Mouse (Mus musculus) heart, adult 18-20 months (tissue): ENCODE measurements around the gene Ly6g5c. TPM values are rescaled to one million over a fixed set of nuclear protein-coding genes. Genes with fewer than 3 reads are reported as not detected.
A peak's percentile ranks its signal among the peaks of the same experiment; 100 is the strongest.

Source experiments
- DNase-seq, 2 experiments: peaks; one replicate each; pipeline ENCODE4 v3.0.0; 2021 to 2022; ENCODE audit warnings: mixed read lengths in 1 of 2
- long read RNA-seq, 2 experiments: library from polyadenylated mRNA; stranded (forward); transcript quantifications; one replicate each; pipeline ENCODE4 v2.0.0; 2021
- total RNA-seq, 2 experiments: library from RNA; stranded (reverse); gene quantifications; 2 replicates each; pipeline ENCODE4 v1.2.3; 2021

Ly6g5c gene
- total RNA-seq = not detected
- long read RNA-seq, experiment 1 = 0 reads
- long read RNA-seq, experiment 2 = 0 reads

GRCm38 (mm10) chr17:35108097-35108496 lies at the start of gene Ly6g5c:
Gene Ly6g5c (plus strand): TSS chr17:35108279.
- DNase-seq = no peak

GRCm38 (mm10) chr17:35058316-35058715 lies 49.8 kb upstream of the Ly6g5c start:
- DNase-seq = no peak

DNA sequence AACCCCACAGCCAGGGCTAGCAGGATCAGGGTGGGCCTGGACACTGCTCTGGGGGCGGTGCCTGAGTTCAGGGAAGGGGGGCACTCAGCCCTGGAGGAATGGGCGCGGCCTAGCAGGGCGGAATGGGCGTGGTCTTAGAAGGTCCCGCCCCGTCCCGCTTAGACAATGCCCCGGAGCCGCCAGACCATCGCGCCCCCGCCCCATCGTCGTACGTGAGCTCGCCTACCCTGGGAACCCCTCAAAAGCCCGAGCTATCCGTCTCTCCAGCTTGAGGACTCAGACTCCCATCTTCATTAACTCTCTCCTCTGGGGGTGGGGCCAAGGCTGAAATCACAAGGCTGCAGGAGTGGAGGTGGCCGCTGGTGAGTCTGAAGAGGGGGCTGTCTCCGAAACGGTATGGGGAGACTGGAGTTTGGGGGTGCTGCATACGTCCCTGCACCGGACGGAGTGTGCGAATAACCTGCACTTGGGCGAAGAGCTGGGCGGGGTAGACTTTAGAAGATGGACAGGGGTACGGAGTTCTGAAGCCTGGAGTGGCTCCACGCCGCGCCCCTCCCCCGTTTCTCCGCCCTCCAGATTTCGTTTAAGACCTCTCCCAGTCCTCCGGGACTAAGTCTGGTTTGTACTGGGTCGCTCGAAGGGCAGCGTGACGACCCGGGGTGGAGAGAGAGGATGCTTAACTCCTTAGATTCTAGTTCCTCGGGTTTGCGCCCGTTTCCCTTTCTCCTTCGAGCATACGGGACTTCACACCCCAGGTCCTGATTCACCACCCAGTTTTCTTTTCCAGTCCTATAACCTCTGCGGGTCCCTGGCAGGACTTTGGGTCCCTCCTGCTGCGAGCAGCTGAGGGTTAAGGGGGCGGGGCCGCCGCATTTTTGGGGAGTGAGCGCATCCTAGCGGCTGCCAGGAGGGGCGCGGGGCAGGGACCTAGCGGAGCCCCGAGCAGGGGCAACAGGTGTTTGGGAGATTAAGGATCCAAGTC lies 48.9 kb upstream of the Ly6g5c start, which contains the start of gene Ddah2:
Gene Ddah2 (plus strand): TSS at position 125 of the 982 bp plus-strand sequence.
- peak; percentile 93 to 94 for DNase-seq

DNA sequence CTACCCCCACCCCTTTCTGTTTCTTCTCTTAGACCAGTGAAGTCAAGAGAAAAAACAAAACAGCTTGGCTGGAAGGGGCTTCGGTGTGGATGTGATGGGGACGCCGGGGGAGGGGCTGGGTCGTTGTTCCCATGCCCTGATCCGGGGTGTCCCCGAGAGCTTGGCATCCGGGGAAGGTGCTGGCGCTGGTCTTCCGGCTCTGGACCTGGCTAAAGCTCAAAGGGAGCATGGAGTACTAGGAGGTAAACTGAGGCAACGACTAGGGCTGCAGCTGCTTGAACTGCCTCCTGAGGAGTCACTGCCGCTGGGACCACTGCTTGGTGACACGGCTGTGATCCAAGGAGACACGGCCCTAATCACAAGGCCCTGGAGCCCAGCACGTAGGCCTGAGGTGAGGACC lies 48.0 kb upstream of the Ly6g5c start:
- DNase-seq = no peak

DNA sequence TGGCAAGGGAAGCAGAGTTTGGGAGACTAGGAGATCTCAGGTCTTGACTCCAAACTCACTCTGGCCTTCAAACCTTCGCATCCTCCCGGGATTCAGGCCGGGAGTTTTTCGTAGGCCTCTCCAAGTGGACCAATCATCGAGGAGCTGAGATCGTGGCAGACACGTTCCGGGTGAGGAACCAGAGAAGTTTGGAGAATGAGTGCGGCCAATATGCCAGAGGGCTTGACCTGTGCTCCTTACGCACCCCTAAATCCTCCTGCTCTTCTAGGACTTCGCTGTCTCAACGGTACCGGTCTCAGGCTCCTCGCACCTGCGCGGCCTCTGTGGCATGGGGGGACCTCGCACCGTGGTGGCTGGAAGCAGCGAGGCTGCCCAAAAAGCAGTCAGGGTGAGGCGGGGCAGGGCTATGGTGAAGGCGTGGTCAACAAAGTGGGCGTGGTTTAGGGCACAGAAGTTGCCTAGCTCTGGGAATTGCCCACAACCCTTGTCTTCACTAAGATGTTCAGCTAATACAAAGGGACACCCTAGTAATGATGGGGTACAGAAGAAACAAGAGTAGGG lies 47.3 kb upstream of the Ly6g5c start:
- peak; percentile 27 to 41 for DNase-seq

DNA sequence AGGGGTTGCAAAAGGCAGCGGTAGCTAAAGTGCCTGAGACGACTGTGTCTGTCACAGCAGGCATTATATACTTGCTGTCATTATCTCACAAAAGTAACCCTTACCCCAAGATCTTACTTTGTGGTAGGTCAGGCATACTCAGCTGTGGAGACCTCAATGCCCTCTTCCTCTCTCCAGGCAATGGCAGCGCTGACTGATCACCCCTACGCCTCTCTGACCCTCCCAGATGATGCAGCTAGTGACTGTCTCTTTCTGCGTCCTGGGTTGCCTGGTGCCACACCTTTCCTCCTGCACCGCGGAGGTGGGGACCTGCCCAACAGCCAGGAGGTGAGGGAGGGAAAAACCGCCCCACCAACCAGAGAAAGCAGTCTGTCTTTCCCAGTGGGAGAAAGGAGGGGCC lies 46.8 kb upstream of the Ly6g5c start:
- no peak for DNase-seq

GRCm38 (mm10) chr17:35063466-35063865 lies 44.6 kb upstream of the Ly6g5c start:
- DNase-seq = peak; percentile 38 to 40

- no peak for DNase-seq
Measured at GRCm38 (mm10) chr17:35064378-35064877, 43.7 kb upstream of the Ly6g5c start.

DNA sequence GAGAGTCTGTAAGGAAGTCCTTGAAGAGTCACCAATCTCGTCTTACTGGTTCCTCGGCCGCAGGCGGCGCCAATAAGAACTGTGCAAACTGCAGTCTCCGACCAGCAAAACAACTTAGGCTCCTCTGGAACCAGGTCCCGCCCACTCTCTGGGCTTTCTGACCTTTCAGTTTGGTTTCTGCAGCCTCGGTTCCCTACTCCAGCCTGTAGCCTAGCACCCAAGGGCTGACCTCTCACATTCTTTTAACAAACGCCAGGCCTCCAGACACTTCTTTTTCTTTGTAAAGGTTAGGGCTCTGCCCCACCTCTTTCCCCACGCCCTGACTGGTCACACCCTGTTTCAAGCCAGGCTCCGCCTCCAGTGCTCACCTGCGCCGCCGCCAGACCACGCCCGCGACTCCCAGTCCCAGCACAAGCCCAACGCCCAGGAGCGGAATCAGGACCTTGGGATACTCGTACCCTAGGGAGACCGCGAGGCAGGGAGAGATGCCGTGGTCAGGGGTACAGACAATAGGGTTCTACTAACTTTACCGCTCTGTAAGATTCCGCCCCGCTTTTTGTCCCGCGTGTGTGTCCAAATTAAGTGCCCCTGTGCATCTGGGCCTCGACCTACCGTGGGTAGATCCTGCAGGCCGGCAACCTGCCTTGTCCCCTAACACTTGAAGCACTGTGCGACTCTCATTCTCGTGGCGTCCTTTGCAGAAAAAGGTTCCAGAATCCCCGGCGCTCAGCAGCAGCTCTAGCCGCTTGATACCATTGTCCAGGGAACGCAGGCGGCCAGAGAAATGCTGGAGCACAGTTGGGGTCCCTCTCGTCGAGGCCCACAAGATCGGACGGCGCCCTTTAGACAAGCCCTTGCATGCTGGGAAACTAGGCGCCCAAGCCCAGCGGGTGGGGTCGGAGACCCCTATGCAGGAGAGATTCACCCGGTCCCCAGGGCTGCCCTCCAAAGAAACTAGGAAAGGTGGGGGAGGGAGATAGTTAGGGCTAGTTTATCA lies 42.8 kb upstream of the Ly6g5c start, which contains the start of gene Ly6g6c:
Gene Ly6g6c (plus strand): TSS at position 438 of the 997 bp plus-strand sequence.
- DNase-seq = peak; percentile 60 to 71

DNA sequence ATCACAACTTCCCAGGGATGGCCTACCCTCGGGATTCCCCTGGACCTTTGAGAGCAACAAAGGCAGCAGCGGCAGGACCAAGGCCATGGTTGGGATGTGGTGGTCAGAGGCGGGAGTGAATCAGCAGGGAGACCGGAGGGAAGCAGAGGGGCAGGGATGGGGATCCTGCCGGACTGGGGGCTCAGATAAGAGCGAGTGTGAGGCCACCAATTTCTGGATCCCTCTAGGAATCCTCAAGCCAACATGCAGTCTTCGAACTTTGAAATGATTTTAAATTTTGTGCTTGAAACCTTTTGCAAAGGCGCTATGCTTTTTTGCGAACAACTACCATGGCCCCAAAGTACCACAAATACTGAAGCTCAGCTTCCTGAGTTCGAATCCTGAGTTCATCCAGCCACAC lies 42.0 kb upstream of the Ly6g5c start, which contains the start of gene Mpig6b:
Gene Mpig6b (minus strand): TSS at position 101 of the 400 bp plus-strand sequence.
- no peak for DNase-seq

DNA sequence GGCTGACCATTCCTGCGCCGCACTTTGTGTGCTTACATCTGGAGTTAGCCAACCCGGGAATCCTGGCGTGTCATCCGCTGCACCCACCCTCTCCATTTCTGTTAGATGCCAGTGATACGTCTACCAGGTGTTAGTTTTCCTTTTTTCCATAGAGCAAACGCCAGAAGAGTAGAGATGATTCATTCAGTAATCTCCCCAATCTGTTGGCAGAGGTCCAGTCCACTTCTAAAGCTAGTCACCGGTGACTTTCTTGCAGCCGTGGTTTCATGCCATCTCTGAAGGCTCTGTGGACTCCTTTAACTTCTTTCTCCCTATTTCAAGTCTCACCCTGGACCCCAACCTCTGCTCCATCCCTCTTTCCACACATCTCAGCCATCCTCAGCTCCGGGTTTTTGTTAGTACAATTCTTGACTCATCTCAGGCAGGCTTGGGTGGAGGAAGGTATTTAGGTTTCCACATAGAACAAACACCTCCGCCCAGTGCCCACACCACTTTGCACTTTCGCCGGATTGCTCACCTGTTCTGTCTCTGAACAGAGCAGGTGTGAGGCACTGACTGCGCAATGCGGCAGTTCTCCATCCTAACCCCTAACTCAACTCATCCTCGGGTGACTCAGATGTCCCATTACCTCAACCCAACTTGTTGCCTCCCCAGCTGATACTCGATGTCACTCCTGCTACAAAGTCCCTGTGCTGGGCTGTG lies 39.7 kb upstream of the Ly6g5c start:
- no peak for DNase-seq

DNA sequence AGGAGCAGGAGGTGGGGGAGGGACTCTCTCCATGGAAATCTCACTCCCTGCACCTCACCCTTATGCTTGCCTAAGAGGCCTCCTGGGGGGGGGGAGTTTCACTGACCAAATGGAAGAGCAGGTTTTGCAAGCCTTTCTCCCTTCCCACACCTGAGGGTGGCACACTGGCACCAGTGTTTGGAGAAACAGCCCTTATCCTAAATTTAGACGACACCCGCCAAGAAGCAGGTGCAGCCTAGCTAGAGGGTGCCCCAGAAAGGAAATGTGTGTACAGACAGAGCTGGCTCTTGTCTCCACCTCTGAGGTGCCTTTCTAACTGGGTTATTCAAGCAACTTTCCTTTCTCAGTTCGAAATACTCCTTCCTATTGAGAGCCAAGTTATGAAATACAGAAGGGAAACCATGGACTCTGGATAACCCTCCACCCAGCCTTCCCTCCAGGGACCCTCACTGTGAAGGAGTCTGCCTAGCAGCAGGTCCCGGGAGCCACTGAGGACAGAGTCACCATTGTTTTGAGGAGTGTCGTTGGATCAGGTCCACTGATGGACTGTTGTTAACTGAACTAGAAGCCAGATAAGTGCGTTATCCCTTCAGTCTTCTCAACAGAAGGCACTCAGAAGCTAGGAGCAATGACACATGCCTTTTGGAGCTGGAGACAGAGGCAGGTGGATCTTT lies 37.4 kb upstream of the Ly6g5c start:
- peak in 1 of 2 experiments; percentile 54 for DNase-seq

- DNase-seq = no peak
Measured at GRCm38 (mm10) chr17:35071454-35071853, 36.6 kb upstream of the Ly6g5c start.

DNA sequence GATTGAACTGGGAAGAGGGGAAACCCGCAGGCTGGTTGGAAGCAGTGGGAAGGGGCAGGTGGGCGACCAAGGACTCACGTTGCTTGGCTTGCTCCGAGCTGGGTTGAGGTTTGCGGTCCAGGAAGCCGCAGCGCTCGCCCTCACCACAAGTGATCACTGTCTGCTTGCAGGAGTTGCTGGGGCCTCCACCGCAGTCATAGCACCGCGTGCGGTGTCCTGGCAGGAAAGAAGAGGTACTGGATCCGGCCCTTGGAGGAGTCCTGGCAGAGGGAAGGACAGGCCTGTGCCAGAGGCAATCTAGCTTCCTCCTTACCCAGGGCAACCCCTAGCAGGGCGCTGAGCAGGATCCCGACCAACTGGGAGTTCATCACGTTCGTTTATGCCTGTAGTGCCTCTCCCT lies 34.0 kb upstream of the Ly6g5c start:
- no peak for DNase-seq

DNA sequence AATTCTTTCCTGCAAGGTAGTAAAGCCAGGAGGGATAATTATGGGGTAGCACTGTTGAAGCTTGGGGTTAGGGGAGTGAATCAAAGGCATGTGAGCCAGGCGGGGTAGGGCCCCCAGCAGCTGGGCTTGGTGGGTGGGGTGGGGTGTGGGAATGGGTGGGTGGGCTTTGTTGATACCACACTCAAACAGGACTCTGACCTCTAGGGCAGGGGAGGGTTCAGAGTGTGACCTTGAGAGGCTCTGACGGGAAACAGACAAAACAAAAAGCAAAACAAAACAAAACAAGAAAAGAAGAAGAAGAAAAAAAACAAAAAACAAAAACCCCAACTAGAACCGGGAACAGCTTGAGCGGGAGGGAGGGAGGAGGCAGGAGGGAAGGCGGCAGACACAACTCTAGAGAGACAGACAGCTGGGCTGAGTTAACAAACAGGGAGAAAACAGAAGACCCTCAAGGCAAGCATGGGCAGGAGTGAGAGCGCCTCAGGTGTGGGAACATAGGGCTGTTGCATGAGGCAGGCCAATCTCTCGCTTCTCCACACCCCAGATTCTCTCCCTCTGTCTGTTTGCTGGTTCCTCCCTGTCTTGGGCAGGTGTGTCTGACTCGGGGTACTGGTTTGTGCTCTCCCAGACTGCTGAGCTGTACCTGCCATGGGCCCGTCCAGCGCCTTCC lies 31.4 kb upstream of the Ly6g5c start, which contains the start of gene Ly6g6e:
Gene Ly6g6e (plus strand): TSS at position 396 of the 670 bp plus-strand sequence.
- no peak for DNase-seq

GRCm38 (mm10) chr17:35077285-35077684 lies 30.8 kb upstream of the Ly6g5c start:
- DNase-seq = no peak

DNA sequence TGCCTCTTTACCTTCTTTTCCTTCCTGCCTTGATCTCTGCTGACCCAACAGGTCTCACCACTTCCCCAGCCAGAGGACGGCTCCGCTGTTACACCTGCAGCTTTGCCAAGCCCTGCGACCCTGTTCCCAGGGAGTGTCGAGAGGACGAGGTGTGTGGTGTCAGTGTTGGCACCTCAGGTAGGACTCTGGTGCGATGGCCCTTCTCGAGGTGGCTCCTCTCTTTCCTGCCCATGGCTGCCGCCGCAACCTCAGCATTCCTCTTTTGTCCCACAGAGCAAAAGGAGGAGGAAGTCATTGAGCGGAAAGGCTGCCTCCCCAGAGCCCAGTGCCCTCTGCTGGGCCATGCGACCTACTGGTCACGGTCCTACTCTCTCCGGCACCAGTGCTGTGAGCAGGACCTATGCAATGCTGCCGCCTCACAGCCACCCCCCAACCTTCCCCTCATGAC lies 30.3 kb upstream of the Ly6g5c start, which contains the start of gene Ly6g6d:
Gene Ly6g6d (minus strand): TSS at position 280 of the 448 bp plus-strand sequence.
- DNase-seq = peak; percentile 67 to 73

DNA sequence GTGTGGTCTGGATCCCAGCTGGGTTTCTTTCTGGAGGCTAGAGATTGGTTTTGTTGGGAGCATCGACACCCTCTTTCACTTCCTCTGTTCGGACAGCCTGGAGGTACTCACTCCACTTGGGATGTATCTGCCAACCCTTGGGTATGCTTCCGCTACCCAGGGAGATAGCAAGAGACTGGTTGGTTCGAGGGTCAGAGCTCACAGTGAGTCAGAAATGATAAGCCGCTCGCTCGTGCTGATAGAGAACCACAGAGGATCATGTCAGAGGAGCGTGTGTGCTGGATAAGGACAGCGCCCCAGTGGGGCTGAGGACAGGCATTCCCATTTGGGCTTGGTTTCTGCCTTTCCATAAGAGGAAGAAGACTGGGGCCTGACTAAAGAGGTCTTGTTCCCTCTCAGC lies 28.3 kb upstream of the Ly6g5c start:
- DNase-seq = peak in 1 of 2 experiments; percentile 32

- no peak for DNase-seq
Measured at GRCm38 (mm10) chr17:35080248-35080647, 27.8 kb upstream of the Ly6g5c start.
